Mouse (Mus musculus) brain, embryonic 14.5 days (tissue): ENCODE data around the gene Guca2a.

Source experiments
- CTCF ChIP-seq: fragments of 200-500 bp; IDR thresholded peaks from 2 replicates; pipeline ENCODE4 v1.5.1; 2012; ENCODE audit warnings: inconsistent platforms, mild to moderate bottlenecking, moderate library complexity, borderline replicate concordance; ENCODE audit not compliant: insufficient read depth, insufficient read length; ENCODE audit errors: extremely low read depth
- POLR2A ChIP-seq: fragments of 200-500 bp; IDR thresholded peaks from 2 replicates; pipeline ENCODE4 v1.6.1; 2012; ENCODE audit warnings: mild to moderate bottlenecking, inconsistent platforms, borderline replicate concordance; ENCODE audit not compliant: poor library complexity, insufficient read depth, insufficient read length, severe bottlenecking; ENCODE audit errors: extremely low read depth

DNA sequence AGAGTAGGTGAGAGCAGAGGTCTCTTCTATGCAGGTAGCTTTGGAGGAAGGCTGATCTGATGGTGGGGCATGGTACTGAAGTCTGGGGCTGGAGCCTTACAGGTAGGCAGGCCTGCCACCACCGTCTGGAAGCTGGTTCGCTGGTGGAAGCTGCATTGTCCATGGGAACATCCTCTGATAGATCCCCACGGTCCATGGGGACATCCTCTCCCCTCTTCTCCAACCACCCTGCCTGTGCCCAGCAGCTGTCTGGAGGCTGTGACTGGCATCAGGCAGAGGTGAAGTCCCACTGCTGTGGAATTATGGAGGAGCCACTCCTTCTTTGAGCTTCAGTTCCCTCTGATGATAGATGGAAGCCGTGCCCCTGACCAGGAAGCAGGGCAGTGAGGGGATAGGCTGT, 31.1 kb downstream of the Guca2a start:
- TF ChIP-seq POLR2A (no peak), CTCF (no peak)
